Mouse (Mus musculus): ENCODE data around the gene Sdhb.
A peak's percentile ranks its signal among the peaks of the same experiment; 100 is the strongest.

Sdhb gene

GRCm38 (mm10) chr4:141014114-141014513 lies 53.1 kb downstream of the Sdhb start:
- DNase-seq (ENCODE audit: low spot score), result no peak

- DNase-seq (ENCODE audit: low spot score), result no peak
Measured at GRCm38 (mm10) chr4:141014856-141015255, 53.9 kb downstream of the Sdhb start.

GRCm38 (mm10) chr4:141015356-141015755 lies 54.4 kb downstream of the Sdhb start:
- no peak for DNase-seq (ENCODE audit: low spot score)

GRCm38 (mm10) chr4:141016311-141016710 lies 55.3 kb downstream of the Sdhb start:
- no peak for DNase-seq (ENCODE audit: low spot score)

GRCm38 (mm10) chr4:141017657-141018436 lies 56.8 kb downstream of the Sdhb start:
- no peak for DNase-seq (ENCODE audit: low spot score)

- DNase-seq (ENCODE audit: low spot score), result no peak
Measured at GRCm38 (mm10) chr4:141020220-141020619, 59.2 kb downstream of the Sdhb start.

GRCm38 (mm10) chr4:141020811-141021613 lies 60.0 kb downstream of the Sdhb start:
- peak; percentile 37 for DNase-seq (ENCODE audit: low spot score)

- DNase-seq (ENCODE audit: low spot score), result peak; percentile 20
Measured at GRCm38 (mm10) chr4:141021614-141021929, 60.6 kb downstream of the Sdhb start.

- DNase-seq (ENCODE audit: low spot score), result no peak
Measured at GRCm38 (mm10) chr4:141024052-141024451, 63.0 kb downstream of the Sdhb start.

- DNase-seq (ENCODE audit: low spot score), result no peak
Measured at GRCm38 (mm10) chr4:141024992-141025391, 64.0 kb downstream of the Sdhb start.

Measured in retina, embryonic 14.5 days (tissue).